Mouse (Mus musculus) intestine, postnatal 0 days (tissue): ENCODE data around the gene Cdadc1. TPM values are rescaled to one million over a fixed set of nuclear protein-coding genes. Genes with fewer than 3 reads are reported as not detected.
A peak's percentile ranks its signal among the peaks of the same experiment; 100 is the strongest.

Source experiments
- ATAC-seq: fragments of 200-750 bp; cut with Nextera tagmentation; 2 replicates; pipeline ENCODE4 v1.8.0; 2017; ENCODE audit warnings: mild to moderate bottlenecking, moderate TSS enrichment, moderate library complexity
- H3K27ac ChIP-seq: fragments of 300-500 bp; sonication (generic); 2 replicates; pipeline ENCODE4 v1.5.1; 2014; ENCODE audit warnings: mild to moderate bottlenecking, low read depth, low read length, moderate library complexity
- H3K27me3 ChIP-seq: fragments of 300-500 bp; sonication (generic); replicated peaks from 2 replicates; pipeline ENCODE4 v1.6.1; 2014; ENCODE audit warnings: low read length, mixed read lengths; ENCODE audit not compliant: control insufficient read depth, insufficient read depth
- H3K36me3 ChIP-seq: fragments of 300-500 bp; sonication (generic); 2 replicates; pipeline ENCODE4 v1.6.1; 2014; ENCODE audit warnings: mild to moderate bottlenecking, moderate library complexity; ENCODE audit not compliant: control insufficient read depth, insufficient read depth
- H3K4me1 ChIP-seq: fragments of 300-500 bp; sonication (generic); replicated peaks from 2 replicates; pipeline ENCODE4 v1.6.1; 2014; ENCODE audit warnings: antibody characterized with exemption, low read length, mixed read lengths; ENCODE audit not compliant: control insufficient read depth, insufficient read depth
- H3K4me2 ChIP-seq: fragments of 300-500 bp; sonication (generic); replicated peaks from 2 replicates; pipeline ENCODE4 v1.6.1; 2014; ENCODE audit warnings: low read depth, mild to moderate bottlenecking, moderate library complexity
- H3K4me3 ChIP-seq: fragments of 300-500 bp; sonication (generic); 2 replicates; pipeline ENCODE4 v1.5.1; 2014; ENCODE audit warnings: low read depth, low read length
- H3K9ac ChIP-seq: fragments of 300-500 bp; sonication (generic); 2 replicates; pipeline ENCODE4 v1.6.1; 2014; ENCODE audit warnings: mild to moderate bottlenecking, low read depth, low read length
- H3K9me3 ChIP-seq: fragments of 300-500 bp; sonication (generic); 2 replicates; pipeline ENCODE4 v1.6.1; 2016; ENCODE audit warnings: mixed run types; ENCODE audit not compliant: control insufficient read depth
- CTCF ChIP-seq: sonication (generic); IDR thresholded peaks from 2 replicates; pipeline ENCODE4 v1.5.1; 2016; ENCODE audit warnings: low read depth, mild to moderate bottlenecking, control low read depth, antibody characterized with exemption, moderate library complexity
- WGBS: fragments of 180-500 bp; shearing (Covaris S2); extraction: QIAGEN DNeasy Blood & Tissue Kit; methylation state at CpG from one replicate; pipeline ENCODE4 v1.1.7; 2014; 5-methylcytosine and 5-hydroxymethylcytosine counted together
- polyA plus RNA-seq: library from polyadenylated mRNA; unstranded; fragments of >200 nt; fragmentation: Nextera tagmentation; extraction: Ambion mirVana; gene quantifications from 2 replicates; pipeline ENCODE4 v1.2.1, GENCODE M21; 2015

Cdadc1 gene
- polyA plus RNA-seq, 1 experiment from 2014 or later: 22.3 TPM

DNA sequence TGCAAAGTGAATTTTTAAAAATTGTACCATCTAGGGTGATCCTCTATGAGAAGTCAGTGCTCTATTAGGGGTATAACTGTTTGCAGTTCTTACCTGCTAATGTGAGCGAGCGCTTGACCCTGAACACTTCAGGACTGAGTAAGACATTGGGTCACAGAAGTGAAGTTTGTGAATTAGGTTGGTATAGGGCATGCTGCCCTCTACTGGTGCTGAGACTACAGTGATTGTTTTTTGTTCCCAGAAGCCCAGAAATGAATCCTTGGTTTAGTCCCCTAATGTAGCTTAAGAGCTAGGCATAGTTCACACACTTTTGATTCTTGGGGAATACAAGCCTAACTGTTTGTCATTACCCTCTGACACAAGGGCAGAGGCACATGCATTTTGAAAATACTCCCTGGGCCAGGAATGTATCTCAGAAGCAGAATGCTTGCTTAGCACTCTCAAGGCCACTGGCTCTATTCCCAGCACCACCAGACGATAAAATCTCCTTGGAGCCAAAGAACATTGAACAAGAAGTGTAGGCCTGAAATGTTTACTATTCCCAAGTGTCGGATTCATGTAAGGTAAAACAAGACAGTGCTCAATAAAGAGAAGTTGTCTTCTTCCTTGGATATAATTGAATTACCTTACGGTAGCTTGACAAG lies 6.4 kb upstream of the Cdadc1 start:
- no peak overlapping the region for H3K9ac ChIP-seq
- no peaks in the 10 kb centered on the region for H3K4me1 ChIP-seq
- no peak overlapping the region for H3K4me2 ChIP-seq
- no peaks in the 10 kb centered on the region for H3K9me3 ChIP-seq
- no peaks in the 10 kb centered on the region for H3K27me3 ChIP-seq
- no peaks in the 10 kb centered on the region for H3K36me3 ChIP-seq
- H3K27ac ChIP-seq: no peak overlapping the region
- H3K4me3 ChIP-seq: no peak overlapping the region
- 63% methylated on average over 5 of the region's 5 CpGs for WGBS
- ATAC-seq: no peak
- TF ChIP-seq CTCF: peak; percentile 77

DNA sequence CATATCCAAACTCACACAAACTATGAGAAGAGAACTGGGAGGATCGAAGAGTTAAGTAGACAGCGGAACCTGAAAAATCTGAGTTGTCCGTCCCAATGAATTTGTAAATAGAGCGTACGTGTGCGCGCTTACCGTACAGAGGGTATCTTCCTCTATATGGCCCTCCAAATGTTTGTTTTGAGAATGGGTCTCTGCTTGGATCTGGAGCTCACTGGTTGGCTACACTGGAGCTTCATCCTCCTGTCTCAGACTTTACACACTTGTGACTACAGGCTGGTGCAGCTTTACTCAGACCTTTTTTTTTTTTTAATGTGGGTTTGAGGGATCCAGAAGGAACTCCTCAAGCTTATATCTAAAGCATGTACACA lies 485 bp upstream of the Cdadc1 start:
- no peak for TF ChIP-seq CTCF
- Histone ChIP-seq H3K4me3 (peak overlapping the region; percentile 94), H3K36me3 (peaks cover 4% of the 10 kb centered on the region; the same call in 1 of the 2 replicates), H3K9me3 (no peaks in the 10 kb centered on the region), H3K4me1 (peaks cover 2% of the 10 kb centered on the region; the same call in 1 of the 2 replicates), H3K27me3 (no peaks in the 10 kb centered on the region), H3K4me2 (peak overlapping the region; percentile 67), H3K27ac (peak overlapping the region; percentile 60; the same call in 1 of the 2 replicates), H3K9ac (peak overlapping the region; percentile 81)
- 0 out of 2 replicates have a peak, but pooled peaks have one; percentile 9 for ATAC-seq
- WGBS: 4% methylated on average over 8 of the region's 8 CpGs

DNA sequence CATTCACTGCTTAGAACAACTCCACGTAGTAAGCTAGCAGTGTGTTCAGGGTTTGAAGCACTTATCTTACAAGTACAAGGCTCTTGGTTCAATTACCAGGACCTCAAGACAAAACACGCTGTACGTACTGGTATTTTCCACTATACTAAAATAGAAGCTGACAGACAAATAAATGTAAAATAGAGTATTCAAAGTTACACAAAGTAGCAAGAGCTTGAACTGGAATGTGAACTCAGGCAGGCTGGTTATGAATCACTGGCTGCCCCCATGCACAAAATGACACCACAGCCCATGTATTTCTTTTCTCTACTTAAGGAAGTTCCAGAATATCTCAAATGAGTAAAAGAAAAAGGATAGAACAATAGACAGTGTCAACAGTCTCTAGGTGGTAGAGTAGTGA lies 2.8 kb downstream of the Cdadc1 start:
- Histone ChIP-seq H3K4me3 (no peak overlapping the region), H3K27ac (no peak overlapping the region), H3K4me2 (no peak overlapping the region), H3K9me3 (no peaks in the 10 kb centered on the region), H3K27me3 (no peaks in the 10 kb centered on the region), H3K36me3 (peaks cover 17% of the 10 kb centered on the region), H3K9ac (no peak overlapping the region), H3K4me1 (peaks cover 2% of the 10 kb centered on the region; the same call in 1 of the 2 replicates)
- ATAC-seq: no peak
- 93% methylated on average over 3 of the region's 3 CpGs for WGBS
- no peak for TF ChIP-seq CTCF

DNA sequence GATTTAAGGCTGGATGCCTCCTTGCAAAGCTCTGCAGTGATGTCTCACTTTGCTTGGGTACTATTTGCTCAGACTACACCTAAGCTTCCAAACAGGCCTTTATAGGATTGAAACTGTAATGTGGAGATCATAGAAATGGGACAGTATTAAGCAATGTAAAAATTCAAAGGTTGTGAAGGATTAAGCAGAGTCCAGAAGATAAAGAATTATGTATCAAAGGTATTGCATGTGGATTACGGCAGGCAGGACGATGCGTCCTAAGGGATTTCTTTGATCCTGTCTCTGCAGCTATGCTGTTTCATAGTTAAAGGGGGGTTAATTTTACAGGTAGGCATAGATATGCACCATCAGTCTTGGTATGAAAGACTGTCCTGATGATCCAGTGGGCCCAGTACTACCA lies 5.2 kb downstream of the Cdadc1 start:
- no peaks in the 10 kb centered on the region for H3K27me3 ChIP-seq
- H3K27ac ChIP-seq: no peak overlapping the region
- 95% methylated on average over 3 of the region's 3 CpGs for WGBS
- H3K36me3 ChIP-seq: peaks cover 37% of the 10 kb centered on the region
- no peaks in the 10 kb centered on the region for H3K9me3 ChIP-seq
- H3K9ac ChIP-seq: no peak overlapping the region
- H3K4me2 ChIP-seq: no peak overlapping the region
- peaks cover 2% of the 10 kb centered on the region; the same call in 1 of the 2 replicates for H3K4me1 ChIP-seq
- ATAC-seq: no peak
- TF ChIP-seq CTCF: no peak
- H3K4me3 ChIP-seq: no peak overlapping the region

DNA sequence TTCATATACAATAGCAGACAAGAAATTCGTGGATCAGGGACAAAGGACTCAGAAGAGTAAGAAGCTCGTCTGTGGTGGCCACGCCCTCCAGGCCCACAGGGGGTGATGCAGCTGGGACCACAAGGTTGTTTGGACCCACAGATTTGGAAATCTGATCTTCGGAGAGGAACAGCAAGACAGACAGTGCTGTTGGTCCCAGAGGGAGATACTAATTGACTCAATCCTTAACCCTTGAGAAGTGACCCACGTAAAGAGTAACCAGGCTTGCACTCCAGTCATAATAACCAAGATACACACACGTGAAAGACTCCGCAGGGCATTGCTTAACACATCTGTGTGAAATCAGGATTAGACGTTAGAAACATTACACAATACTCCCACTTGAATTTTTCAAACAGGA lies 5.9 kb downstream of the Cdadc1 start:
- no peaks in the 10 kb centered on the region for H3K27me3 ChIP-seq
- no peak overlapping the region for H3K27ac ChIP-seq
- H3K36me3 ChIP-seq: peaks cover 38% of the 10 kb centered on the region
- no peak overlapping the region for H3K4me3 ChIP-seq
- no peaks in the 10 kb centered on the region for H3K9me3 ChIP-seq
- 79% methylated on average over 8 of the region's 8 CpGs for WGBS
- H3K4me1 ChIP-seq: peaks cover 2% of the 10 kb centered on the region; the same call in 1 of the 2 replicates
- H3K4me2 ChIP-seq: no peak overlapping the region
- ATAC-seq: no peak
- TF ChIP-seq CTCF: no peak
- H3K9ac ChIP-seq: no peak overlapping the region

DNA sequence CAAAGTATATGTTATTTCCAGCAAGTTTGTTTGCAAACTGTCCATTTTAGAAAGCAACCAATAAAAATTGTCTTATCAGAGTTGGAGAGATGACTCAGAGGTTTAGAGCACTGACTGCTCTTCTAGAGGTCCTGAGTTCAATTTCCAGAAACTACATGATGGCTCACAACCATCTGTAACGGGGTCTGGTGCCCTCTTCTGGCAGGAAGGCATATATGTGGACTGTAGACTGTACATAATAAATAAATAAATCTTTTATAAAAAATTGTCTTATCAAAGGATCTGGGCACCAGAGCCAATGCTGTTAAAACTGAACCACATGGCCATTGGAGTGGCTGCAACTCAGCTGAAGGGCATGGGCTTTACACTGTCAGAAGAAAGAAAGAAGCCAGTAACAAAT lies 7.1 kb downstream of the Cdadc1 start:
- Histone ChIP-seq H3K27me3 (no peaks in the 10 kb centered on the region), H3K4me1 (no peaks in the 10 kb centered on the region), H3K9me3 (no peaks in the 10 kb centered on the region), H3K36me3 (peaks cover 47% of the 10 kb centered on the region), H3K4me2 (no peak overlapping the region), H3K27ac (no peak overlapping the region), H3K9ac (no peak overlapping the region), H3K4me3 (no peak overlapping the region)
- peak; percentile 61 for TF ChIP-seq CTCF
- WGBS: 66% methylated on average over 1 of the region's 1 CpGs
- ATAC-seq: no peak
